Mouse (Mus musculus) heart, postnatal 0 days (tissue): ENCODE measurements around the gene Galnt9.

Source experiments
- CTCF ChIP-seq: IDR thresholded peaks from 2 replicates; pipeline ENCODE4 v1.5.1; 2016; ENCODE audit warnings: antibody characterized with exemption, control low read depth, low read depth
- EP300 ChIP-seq: IDR thresholded peaks from 2 replicates; pipeline ENCODE4 v1.6.1; 2016; ENCODE audit warnings: antibody characterized with exemption, low read depth

DNA sequence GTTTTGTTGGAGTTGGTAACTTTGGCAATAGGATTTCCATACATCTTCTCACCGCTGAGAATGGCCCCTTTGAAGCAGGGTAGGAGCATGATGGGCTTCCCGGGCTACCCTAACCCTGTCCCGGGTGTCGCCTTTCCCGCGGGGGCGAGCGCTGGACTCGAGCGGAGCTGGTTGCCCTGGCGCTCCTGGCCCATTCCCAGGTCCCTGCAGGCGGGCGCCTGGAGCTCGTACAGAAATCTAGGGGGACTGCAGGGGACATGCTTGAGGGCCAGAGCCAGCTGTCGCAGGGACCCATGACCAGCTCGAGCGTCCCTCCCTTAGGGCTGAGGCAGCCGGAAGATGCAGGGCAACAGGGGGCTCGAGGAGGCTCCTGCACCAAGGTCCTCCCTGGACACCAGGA is 84.0 kb downstream of the Galnt9 start:
- TF ChIP-seq CTCF, result no peak
- no peak for TF ChIP-seq EP300
